Mouse (Mus musculus): Measurements from ENCODE around the gene Selenoo. TPM values are rescaled to one million over a fixed set of nuclear protein-coding genes. Genes with fewer than 3 reads are reported as not detected.

Selenoo gene
- polyA plus RNA-seq, 1 experiment from 2014 or later: 14.3 TPM

- Histone ChIP-seq H3K36me3 (ENCODE audit: control insufficient read depth, insufficient read depth, low read length) (no peaks in the 10 kb centered on the region), H3K9ac (ENCODE audit: low read length) (no peak overlapping the region), H3K27me3 (ENCODE audit: control insufficient read depth, insufficient read depth, low read length) (no peaks in the 10 kb centered on the region), H3K27ac (replicated peaks) (no peak overlapping the region), H3K4me2 (replicated peaks; ENCODE audit: low read depth) (no peak overlapping the region), H3K9me3 (ENCODE audit: control insufficient read depth, low read length) (no peaks in the 10 kb centered on the region), H3K4me1 (replicated peaks; ENCODE audit: control insufficient read depth, insufficient read depth) (peaks cover 9% of the 10 kb centered on the region; the same call in 1 of the 2 replicates), H3K4me3 (ENCODE audit: low read depth, low read length) (no peak overlapping the region)
- TF ChIP-seq CTCF (IDR thresholded peaks at IDR 0.05; ENCODE audit: low read depth): no peak
- TF ChIP-seq EP300 (optimal IDR thresholded peaks at IDR 0.05): no peak
- 82% methylated on average over 3 of the region's 3 CpGs for WGBS
- DNase-seq (ENCODE audit: low spot score): no peak
- ATAC-seq (ENCODE audit: low FRiP score, low TSS enrichment): no peak
Observed at GRCm38 (mm10) chr15:89131316-89131715, 42.4 kb downstream of the Selenoo start.

DNA sequence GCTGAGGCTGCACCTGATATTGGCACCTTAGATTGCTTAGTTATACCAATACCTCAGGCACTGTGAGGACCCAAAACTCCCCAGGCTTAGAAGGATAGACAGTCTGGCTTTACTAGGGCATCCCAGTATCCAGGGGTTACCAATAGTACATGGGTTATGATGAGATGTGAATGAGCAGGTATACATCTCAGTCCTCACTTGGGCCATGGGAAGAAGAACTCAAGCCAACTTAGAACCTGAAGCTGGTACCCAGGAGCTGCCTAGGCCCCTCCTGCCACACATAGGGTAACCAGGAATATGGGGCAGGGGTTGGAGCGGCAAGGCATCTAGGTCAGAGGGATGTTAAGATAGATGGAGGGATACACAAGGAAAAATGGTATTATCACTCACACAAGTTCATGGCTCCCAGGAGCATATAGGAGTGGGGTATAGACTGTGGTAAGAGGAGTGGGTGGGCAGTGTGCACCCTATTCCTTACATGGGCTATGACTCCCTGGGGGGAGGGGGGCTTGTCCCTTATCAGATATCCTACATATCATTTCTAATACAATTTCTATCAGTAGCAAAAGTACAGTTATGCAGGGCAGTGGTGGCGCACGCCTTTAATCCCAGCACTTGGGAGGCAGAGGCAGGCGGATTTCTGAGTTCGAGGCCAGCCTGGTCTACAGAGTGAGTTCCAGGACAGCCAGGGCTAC, 47.7 kb downstream of the Selenoo start:
- Histone ChIP-seq H3K27me3 (ENCODE audit: control insufficient read depth, insufficient read depth, low read length) (peaks cover 5% of the 10 kb centered on the region), H3K9me3 (ENCODE audit: control insufficient read depth, low read length) (no peaks in the 10 kb centered on the region), H3K36me3 (ENCODE audit: control insufficient read depth, insufficient read depth, low read length) (no peaks in the 10 kb centered on the region), H3K4me1 (replicated peaks; ENCODE audit: control insufficient read depth, insufficient read depth) (no peaks in the 10 kb centered on the region), H3K4me3 (ENCODE audit: low read depth, low read length) (no peak overlapping the region), H3K27ac (replicated peaks) (no peak overlapping the region), H3K4me2 (replicated peaks; ENCODE audit: low read depth) (no peak overlapping the region), H3K9ac (ENCODE audit: low read length) (no peak overlapping the region)
- TF ChIP-seq EP300 (optimal IDR thresholded peaks at IDR 0.05) (no peak), CTCF (IDR thresholded peaks at IDR 0.05; ENCODE audit: low read depth) (no peak)
- DNase-seq (ENCODE audit: low spot score) (no peak), ATAC-seq (ENCODE audit: low FRiP score, low TSS enrichment) (no peak)
- 97% methylated on average over 5 of the region's 5 CpGs for WGBS

DNA sequence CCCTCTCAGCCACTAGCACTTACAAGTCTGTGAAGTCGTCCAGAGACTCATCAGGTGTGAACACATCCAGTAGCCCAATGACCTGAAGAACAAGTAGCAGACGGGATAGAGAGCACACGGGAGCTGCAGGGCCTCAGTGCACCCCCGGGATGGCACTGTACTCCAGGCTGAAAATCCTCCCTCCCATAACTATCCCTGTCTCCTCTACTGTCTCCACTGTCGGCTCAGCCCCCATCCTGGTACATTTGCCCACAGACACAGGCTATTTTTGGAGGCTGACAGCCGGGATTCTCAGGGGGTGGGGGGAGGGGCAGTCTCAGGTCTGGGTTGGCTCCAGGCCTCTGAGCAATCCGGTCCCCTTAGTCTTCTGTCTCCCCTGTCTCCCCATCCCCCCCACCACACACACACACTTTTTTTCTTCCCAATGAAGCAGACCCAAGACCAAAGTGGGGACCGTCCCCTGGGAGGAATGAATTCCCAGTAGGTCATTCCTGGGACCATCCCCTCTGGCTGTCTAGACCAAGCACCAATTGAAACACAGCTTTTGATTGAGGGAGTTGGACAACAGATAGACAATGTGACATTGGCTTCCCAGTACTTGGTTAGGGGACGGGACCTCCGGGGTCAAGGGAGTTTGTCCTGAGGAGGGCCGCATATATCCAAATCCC, 48.6 kb downstream of the Selenoo start:
- Histone ChIP-seq H3K4me3 (ENCODE audit: low read depth, low read length) (no peak overlapping the region), H3K27me3 (ENCODE audit: control insufficient read depth, insufficient read depth, low read length) (peaks cover 5% of the 10 kb centered on the region), H3K4me1 (replicated peaks; ENCODE audit: control insufficient read depth, insufficient read depth) (no peaks in the 10 kb centered on the region), H3K36me3 (ENCODE audit: control insufficient read depth, insufficient read depth, low read length) (no peaks in the 10 kb centered on the region), H3K9me3 (ENCODE audit: control insufficient read depth, low read length) (no peaks in the 10 kb centered on the region), H3K4me2 (replicated peaks; ENCODE audit: low read depth) (no peak overlapping the region), H3K27ac (replicated peaks) (no peak overlapping the region), H3K9ac (ENCODE audit: low read length) (no peak overlapping the region)
- no peak for DNase-seq (ENCODE audit: low spot score)
- no peak for TF ChIP-seq EP300 (optimal IDR thresholded peaks at IDR 0.05)
- WGBS: 70% methylated on average over 11 of the region's 11 CpGs
- no peak for ATAC-seq (ENCODE audit: low FRiP score, low TSS enrichment)

DNA sequence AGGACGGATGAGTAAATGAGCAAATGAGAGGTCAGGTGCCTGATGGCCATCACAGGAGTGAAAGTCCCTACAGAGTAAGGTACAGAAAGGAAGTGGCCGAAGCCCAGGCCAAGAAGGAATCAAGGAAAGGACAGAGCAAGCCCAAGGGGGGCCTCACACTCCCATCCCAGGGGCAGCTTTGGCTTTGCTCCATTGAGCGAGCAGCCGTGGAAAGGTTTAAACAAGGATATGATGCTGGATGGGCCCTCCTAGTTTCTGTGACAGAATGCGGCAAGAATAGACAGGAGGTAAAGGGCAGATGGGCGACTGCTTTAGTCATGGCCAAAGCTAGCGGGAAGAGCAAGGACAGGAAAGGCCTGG, 49.1 kb downstream of the Selenoo start:
- 82% methylated on average over 7 of the region's 7 CpGs for WGBS
- no peak overlapping the region for H3K27ac ChIP-seq (replicated peaks)
- DNase-seq (ENCODE audit: low spot score): no peak
- ATAC-seq (ENCODE audit: low FRiP score, low TSS enrichment): no peak
- no peak overlapping the region for H3K4me3 ChIP-seq (ENCODE audit: low read depth, low read length)
- TF ChIP-seq CTCF (IDR thresholded peaks at IDR 0.05; ENCODE audit: low read depth): no peak
- no peak for TF ChIP-seq EP300 (optimal IDR thresholded peaks at IDR 0.05)
- peaks cover 5% of the 10 kb centered on the region for H3K27me3 ChIP-seq (ENCODE audit: control insufficient read depth, insufficient read depth, low read length)
- H3K36me3 ChIP-seq (ENCODE audit: control insufficient read depth, insufficient read depth, low read length): no peaks in the 10 kb centered on the region
- no peaks in the 10 kb centered on the region for H3K9me3 ChIP-seq (ENCODE audit: control insufficient read depth, low read length)
- no peaks in the 10 kb centered on the region for H3K4me1 ChIP-seq (replicated peaks; ENCODE audit: control insufficient read depth, insufficient read depth)
- H3K9ac ChIP-seq (ENCODE audit: low read length): no peak overlapping the region
- no peak overlapping the region for H3K4me2 ChIP-seq (replicated peaks; ENCODE audit: low read depth)

GRCm38 (mm10) chr15:89138531-89138930, 49.6 kb downstream of the Selenoo start:
- Histone ChIP-seq H3K36me3 (ENCODE audit: control insufficient read depth, insufficient read depth, low read length) (no peaks in the 10 kb centered on the region), H3K9ac (ENCODE audit: low read length) (no peak overlapping the region), H3K4me2 (replicated peaks; ENCODE audit: low read depth) (no peak overlapping the region), H3K27me3 (ENCODE audit: control insufficient read depth, insufficient read depth, low read length) (peaks cover 5% of the 10 kb centered on the region), H3K9me3 (ENCODE audit: control insufficient read depth, low read length) (no peaks in the 10 kb centered on the region), H3K4me1 (replicated peaks; ENCODE audit: control insufficient read depth, insufficient read depth) (no peaks in the 10 kb centered on the region), H3K4me3 (ENCODE audit: low read depth, low read length) (no peak overlapping the region), H3K27ac (replicated peaks) (no peak overlapping the region)
- ATAC-seq (ENCODE audit: low FRiP score, low TSS enrichment) (no peak), DNase-seq (ENCODE audit: low spot score) (no peak)
- WGBS: 90% methylated on average over 6 of the region's 6 CpGs
- TF ChIP-seq CTCF (IDR thresholded peaks at IDR 0.05; ENCODE audit: low read depth) (no peak), EP300 (optimal IDR thresholded peaks at IDR 0.05) (no peak)

- Histone ChIP-seq H3K4me3 (ENCODE audit: low read depth, low read length) (peak overlapping the region; percentile 53), H3K27ac (replicated peaks) (peak overlapping the region; percentile 35; the same call in 1 of the 2 replicates), H3K9me3 (ENCODE audit: control insufficient read depth, low read length) (no peaks in the 10 kb centered on the region), H3K9ac (ENCODE audit: low read length) (peak overlapping the region; percentile 61), H3K36me3 (ENCODE audit: control insufficient read depth, insufficient read depth, low read length) (no peaks in the 10 kb centered on the region), H3K4me1 (replicated peaks; ENCODE audit: control insufficient read depth, insufficient read depth) (no peaks in the 10 kb centered on the region), H3K27me3 (ENCODE audit: control insufficient read depth, insufficient read depth, low read length) (peaks cover 5% of the 10 kb centered on the region), H3K4me2 (replicated peaks; ENCODE audit: low read depth) (peak overlapping the region; percentile 85)
- ATAC-seq (ENCODE audit: low FRiP score, low TSS enrichment) (peak; percentile 45; the same call in 1 of the 2 replicates), DNase-seq (ENCODE audit: low spot score) (peak; percentile 70)
- TF ChIP-seq EP300 (optimal IDR thresholded peaks at IDR 0.05): peak; percentile 11
- TF ChIP-seq CTCF (IDR thresholded peaks at IDR 0.05; ENCODE audit: low read depth): no peak
- under 1% methylated on average over 53 of the region's 53 CpGs for WGBS
Observed at GRCm38 (mm10) chr15:89140048-89140658, 51.3 kb downstream of the Selenoo start.

Measured in stomach, postnatal 0 days (tissue).